Mouse (Mus musculus): Measurements from ENCODE around the gene Tns3. TPM values are rescaled to one million over a fixed set of nuclear protein-coding genes. Genes with fewer than 3 reads are reported as not detected.
A peak's percentile ranks its signal among the peaks of the same experiment; 100 is the strongest.

Tns3 gene
- polyA plus RNA-seq, 1 experiment, result 57.4 TPM

- H3K27me3 ChIP-seq (ENCODE audit: control insufficient read depth, insufficient read depth, insufficient read length), result no peaks in the 10 kb centered on the region
- peaks cover 30% of the 10 kb centered on the region for H3K79me2 ChIP-seq (ENCODE audit: control insufficient read depth, insufficient read depth)
- peaks cover 42% of the 10 kb centered on the region for H3K36me3 ChIP-seq (ENCODE audit: control insufficient read depth, insufficient read depth)
- peaks cover 4% of the 10 kb centered on the region for H3K79me3 ChIP-seq (ENCODE audit: low read depth)
- TF ChIP-seq MAX (IDR thresholded peaks at IDR 0.05), result no peak
- TF ChIP-seq MYOG (IDR thresholded peaks at IDR 0.05; ENCODE audit: control insufficient read depth, extremely low read depth, insufficient read length), result no peak
- no peak for TF ChIP-seq CEBPB (IDR thresholded peaks at IDR 0.05; ENCODE audit: low read depth)
- TF ChIP-seq CTCF (IDR thresholded peaks at IDR 0.05; ENCODE audit: control insufficient read depth, insufficient read depth, insufficient read length), result no peak
- no peak for TF ChIP-seq MYOD1 (IDR thresholded peaks at IDR 0.05; ENCODE audit: control insufficient read depth, insufficient read length, low read depth)
- no peak for TF ChIP-seq FOSL1 (IDR thresholded peaks at IDR 0.05; ENCODE audit: insufficient read depth, low read length, poor library complexity, severe bottlenecking)
- no peak for TF ChIP-seq USF1 (IDR thresholded peaks at IDR 0.05; ENCODE audit: low read depth)
- H3ac ChIP-seq (ENCODE audit: control insufficient read depth, insufficient read length, low read depth), result no peak overlapping the region
- no peak overlapping the region for H3K4me3 ChIP-seq (ENCODE audit: insufficient read depth, poor library complexity, severe bottlenecking)
These were observed 62.9 kb downstream of the Tns3 start for GRCm38 (mm10) chr11:8601411-8601821.

- H3K36me3 ChIP-seq (ENCODE audit: control insufficient read depth, insufficient read depth), result peaks cover 44% of the 10 kb centered on the region
- TF ChIP-seq MAX (IDR thresholded peaks at IDR 0.05) (no peak), CTCF (IDR thresholded peaks at IDR 0.05; ENCODE audit: control insufficient read depth, insufficient read depth, insufficient read length) (no peak), FOSL1 (IDR thresholded peaks at IDR 0.05; ENCODE audit: insufficient read depth, low read length, poor library complexity, severe bottlenecking) (no peak), MYOG (IDR thresholded peaks at IDR 0.05; ENCODE audit: control insufficient read depth, extremely low read depth, insufficient read length) (no peak), CEBPB (IDR thresholded peaks at IDR 0.05; ENCODE audit: low read depth) (no peak), USF1 (IDR thresholded peaks at IDR 0.05; ENCODE audit: low read depth) (no peak), MYOD1 (IDR thresholded peaks at IDR 0.05; ENCODE audit: control insufficient read depth, insufficient read length, low read depth) (no peak)
- H3K4me3 ChIP-seq (ENCODE audit: insufficient read depth, poor library complexity, severe bottlenecking), result no peak overlapping the region
- H3K27me3 ChIP-seq (ENCODE audit: control insufficient read depth, insufficient read depth, insufficient read length), result no peaks in the 10 kb centered on the region
- H3ac ChIP-seq (ENCODE audit: control insufficient read depth, insufficient read length, low read depth), result no peak overlapping the region
- H3K79me3 ChIP-seq (ENCODE audit: low read depth), result peaks cover 14% of the 10 kb centered on the region
- peaks cover 48% of the 10 kb centered on the region for H3K79me2 ChIP-seq (ENCODE audit: control insufficient read depth, insufficient read depth)
These were observed 68.7 kb downstream of the Tns3 start for GRCm38 (mm10) chr11:8595642-8596041.

GRCm38 (mm10) chr11:8593172-8593571, 71.2 kb downstream of the Tns3 start:
- H3ac ChIP-seq (ENCODE audit: control insufficient read depth, insufficient read length, low read depth), result no peak overlapping the region
- TF ChIP-seq MYOD1 (IDR thresholded peaks at IDR 0.05; ENCODE audit: control insufficient read depth, insufficient read length, low read depth) (no peak), CEBPB (IDR thresholded peaks at IDR 0.05; ENCODE audit: low read depth) (peak; percentile 37)
- H3K79me3 ChIP-seq (ENCODE audit: low read depth), result peaks cover 14% of the 10 kb centered on the region
- H3K4me3 ChIP-seq (ENCODE audit: insufficient read depth, poor library complexity, severe bottlenecking), result no peak overlapping the region
- peaks cover 48% of the 10 kb centered on the region for H3K36me3 ChIP-seq (ENCODE audit: control insufficient read depth, insufficient read depth)
- H3K27me3 ChIP-seq (ENCODE audit: control insufficient read depth, insufficient read depth, insufficient read length), result no peaks in the 10 kb centered on the region
- peaks cover 54% of the 10 kb centered on the region for H3K79me2 ChIP-seq (ENCODE audit: control insufficient read depth, insufficient read depth)

- no peak overlapping the region for H3ac ChIP-seq (ENCODE audit: control insufficient read depth, insufficient read length, low read depth)
- no peaks in the 10 kb centered on the region for H3K27me3 ChIP-seq (ENCODE audit: control insufficient read depth, insufficient read depth, insufficient read length)
- H3K79me3 ChIP-seq (ENCODE audit: low read depth), result peaks cover 14% of the 10 kb centered on the region
- H3K4me3 ChIP-seq (ENCODE audit: insufficient read depth, poor library complexity, severe bottlenecking), result no peak overlapping the region
- H3K36me3 ChIP-seq (ENCODE audit: control insufficient read depth, insufficient read depth), result peaks cover 36% of the 10 kb centered on the region
- TF ChIP-seq CTCF (IDR thresholded peaks at IDR 0.05; ENCODE audit: control insufficient read depth, insufficient read depth, insufficient read length), result no peak
- no peak for TF ChIP-seq FOSL1 (IDR thresholded peaks at IDR 0.05; ENCODE audit: insufficient read depth, low read length, poor library complexity, severe bottlenecking)
- no peak for TF ChIP-seq MYOG (IDR thresholded peaks at IDR 0.05; ENCODE audit: control insufficient read depth, extremely low read depth, insufficient read length)
- no peak for TF ChIP-seq CEBPB (IDR thresholded peaks at IDR 0.05; ENCODE audit: low read depth)
- no peak for TF ChIP-seq USF1 (IDR thresholded peaks at IDR 0.05; ENCODE audit: low read depth)
- TF ChIP-seq MAX (IDR thresholded peaks at IDR 0.05), result no peak
- no peak for TF ChIP-seq MYOD1 (IDR thresholded peaks at IDR 0.05; ENCODE audit: control insufficient read depth, insufficient read length, low read depth)
- peaks cover 66% of the 10 kb centered on the region for H3K79me2 ChIP-seq (ENCODE audit: control insufficient read depth, insufficient read depth)
These were observed 73.1 kb downstream of the Tns3 start for GRCm38 (mm10) chr11:8591271-8591670.

GRCm38 (mm10) chr11:8589226-8589905, 75.0 kb downstream of the Tns3 start:
- Histone ChIP-seq H3K36me3 (ENCODE audit: control insufficient read depth, insufficient read depth) (peaks cover 34% of the 10 kb centered on the region), H3K27me3 (ENCODE audit: control insufficient read depth, insufficient read depth, insufficient read length) (no peaks in the 10 kb centered on the region), H3K79me2 (ENCODE audit: control insufficient read depth, insufficient read depth) (peaks cover 67% of the 10 kb centered on the region), H3ac (ENCODE audit: control insufficient read depth, insufficient read length, low read depth) (no peak overlapping the region), H3K79me3 (ENCODE audit: low read depth) (peaks cover 14% of the 10 kb centered on the region), H3K4me3 (ENCODE audit: insufficient read depth, poor library complexity, severe bottlenecking) (no peak overlapping the region)
- TF ChIP-seq CTCF (IDR thresholded peaks at IDR 0.05; ENCODE audit: control insufficient read depth, insufficient read depth, insufficient read length) (no peak), CEBPB (IDR thresholded peaks at IDR 0.05; ENCODE audit: low read depth) (peak; percentile 44)

GRCm38 (mm10) chr11:8587941-8588340, 76.4 kb downstream of the Tns3 start:
- no peaks in the 10 kb centered on the region for H3K27me3 ChIP-seq (ENCODE audit: control insufficient read depth, insufficient read depth, insufficient read length)
- no peak overlapping the region for H3ac ChIP-seq (ENCODE audit: control insufficient read depth, insufficient read length, low read depth)
- peaks cover 26% of the 10 kb centered on the region for H3K36me3 ChIP-seq (ENCODE audit: control insufficient read depth, insufficient read depth)
- TF ChIP-seq MAX (IDR thresholded peaks at IDR 0.05) (no peak), USF1 (IDR thresholded peaks at IDR 0.05; ENCODE audit: low read depth) (no peak), CEBPB (IDR thresholded peaks at IDR 0.05; ENCODE audit: low read depth) (no peak), MYOD1 (IDR thresholded peaks at IDR 0.05; ENCODE audit: control insufficient read depth, insufficient read length, low read depth) (no peak), MYOG (IDR thresholded peaks at IDR 0.05; ENCODE audit: control insufficient read depth, extremely low read depth, insufficient read length) (no peak), CTCF (IDR thresholded peaks at IDR 0.05; ENCODE audit: control insufficient read depth, insufficient read depth, insufficient read length) (no peak), FOSL1 (IDR thresholded peaks at IDR 0.05; ENCODE audit: insufficient read depth, low read length, poor library complexity, severe bottlenecking) (no peak)
- no peak overlapping the region for H3K4me3 ChIP-seq (ENCODE audit: insufficient read depth, poor library complexity, severe bottlenecking)
- peaks cover 65% of the 10 kb centered on the region for H3K79me2 ChIP-seq (ENCODE audit: control insufficient read depth, insufficient read depth)
- peaks cover 12% of the 10 kb centered on the region for H3K79me3 ChIP-seq (ENCODE audit: low read depth)

Data from C2C12 (cell line).